Mouse (Mus musculus): Measurements from ENCODE around the gene Spock1.

GRCm38 (mm10) chr13:57496778-57497177, 411.4 kb downstream of the Spock1 start:
- TF ChIP-seq CHD2 (IDR thresholded peaks at IDR 0.05; ENCODE audit: low read length) (no peak), ZKSCAN1 (IDR thresholded peaks at IDR 0.05; ENCODE audit: borderline replicate concordance, low read depth, low read length) (no peak), CTCF (conservative IDR thresholded peaks at IDR 0.05 in 1 of 2, IDR thresholded peaks at IDR 0.05 in 1 of 2; ENCODE audit: low read depth in 2 of 2, low read length in 2 of 2) (no peak), KAT2A (IDR thresholded peaks at IDR 0.05; ENCODE audit: insufficient replicate concordance, low read length) (no peak), CHD1 (IDR thresholded peaks at IDR 0.05; ENCODE audit: low read depth, low read length) (no peak), SIN3A (IDR thresholded peaks at IDR 0.05; ENCODE audit: low read length) (no peak), PAX5 (IDR thresholded peaks at IDR 0.05; ENCODE audit: low read length) (no peak), USF2 (conservative IDR thresholded peaks at IDR 0.05; ENCODE audit: low read depth, low read length) (no peak)
